Mouse (Mus musculus) frontal cortex, postnatal 25 days (tissue): ENCODE measurements around the gene Dync2li1.

Experiments
- DNase-seq, 2 experiments: peaks; one replicate each; pipeline ENCODE4 v3.0.0; 2022; ENCODE audit warnings: low spot score in 2 of 2

Gene Dync2li1

DNA sequence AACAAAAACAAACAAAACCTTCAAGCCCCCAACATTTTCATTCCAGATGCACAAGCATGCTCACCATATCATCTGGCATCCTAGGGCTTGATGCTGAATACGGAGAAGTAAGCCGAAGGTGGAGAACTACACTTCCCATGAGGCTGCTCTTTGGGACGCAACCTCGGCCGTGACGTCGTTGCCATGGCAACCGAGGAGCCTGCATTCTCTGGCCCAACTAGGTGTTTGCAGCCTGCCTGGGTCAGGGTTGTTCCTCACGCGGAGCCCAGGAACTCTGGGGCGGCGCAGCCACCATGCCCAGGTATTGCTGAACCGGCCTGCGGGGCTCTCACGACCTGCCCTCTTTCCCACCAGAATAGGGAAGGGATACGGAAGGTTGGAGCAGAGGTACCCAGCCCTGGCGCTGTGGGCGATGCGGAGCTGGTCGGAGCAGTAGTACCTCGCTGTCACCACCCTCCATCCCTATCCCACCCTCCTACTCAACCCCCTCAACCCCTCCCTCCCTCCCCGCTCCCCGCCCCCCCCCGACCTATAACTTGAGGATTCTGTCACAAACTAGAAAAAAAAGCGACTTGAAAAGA, at the start of gene Dync2li1:
Gene Dync2li1, plus strand, starts transcription at position 221 of the 581 bp plus-strand sequence.
- DNase-seq = peak; percentile 76 to 81

- DNase-seq = no peak
These were observed 49.5 kb upstream of the Dync2li1 start for GRCm38 (mm10) chr17:84576621-84577293.

GRCm38 (mm10) chr17:84579249-84579648, 47.0 kb upstream of the Dync2li1 start:
- DNase-seq = no peak

- DNase-seq = no peak
These were observed 46.5 kb upstream of the Dync2li1 start for GRCm38 (mm10) chr17:84579817-84580216.

DNA sequence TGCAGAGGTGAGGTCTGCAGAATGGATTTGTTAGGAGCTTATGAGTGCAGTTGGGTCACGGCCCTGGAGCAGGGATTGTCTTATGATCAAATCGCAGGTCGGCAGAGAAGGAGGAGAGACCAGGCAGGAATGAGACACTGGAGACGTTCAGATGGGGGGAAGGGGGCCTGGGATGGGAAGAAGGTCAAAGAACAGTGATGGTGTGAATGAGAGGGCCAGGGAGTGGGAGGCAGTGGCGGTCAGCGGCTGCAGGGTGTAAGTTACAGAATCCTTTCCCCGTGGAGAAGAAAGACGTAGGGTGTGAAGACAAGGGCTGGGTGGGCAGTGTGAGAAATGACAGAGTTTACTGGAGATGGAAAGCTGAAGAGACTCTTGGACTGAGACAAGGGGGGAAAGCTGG, 45.5 kb upstream of the Dync2li1 start:
- DNase-seq = no peak

GRCm38 (mm10) chr17:84581740-84582414, 44.4 kb upstream of the Dync2li1 start:
- DNase-seq = no peak

- no peak for DNase-seq
These were observed 42.2 kb upstream of the Dync2li1 start for GRCm38 (mm10) chr17:84584107-84584506.

- DNase-seq = peak in 1 of 2 experiments; percentile 27
These were observed 41.2 kb upstream of the Dync2li1 start for GRCm38 (mm10) chr17:84585104-84585503.

DNA sequence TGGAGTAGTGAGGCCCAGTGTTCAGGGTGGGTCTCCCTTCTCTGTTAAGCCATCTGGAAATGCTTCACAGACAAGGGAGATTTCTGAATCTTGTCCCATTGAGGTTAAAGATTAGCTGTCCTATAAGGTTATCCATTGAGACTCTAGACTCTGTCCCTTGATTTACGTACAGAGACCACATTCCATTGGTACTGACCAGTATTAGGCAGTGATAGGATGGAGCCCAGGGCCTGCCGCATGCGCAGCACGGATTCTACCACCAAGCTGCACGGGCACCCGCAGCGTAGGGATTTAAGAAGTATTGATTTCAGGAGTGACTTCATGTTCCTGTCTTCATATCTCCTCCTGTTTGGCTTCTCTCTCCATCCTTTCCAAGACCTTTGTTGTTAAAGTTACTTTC, 36.2 kb upstream of the Dync2li1 start:
- DNase-seq = no peak

GRCm38 (mm10) chr17:84591431-84592150, 34.7 kb upstream of the Dync2li1 start:
- DNase-seq = no peak

GRCm38 (mm10) chr17:84596015-84596441, 30.3 kb upstream of the Dync2li1 start:
- no peak for DNase-seq

GRCm38 (mm10) chr17:84596501-84596900, 29.8 kb upstream of the Dync2li1 start:
- no peak for DNase-seq

DNA sequence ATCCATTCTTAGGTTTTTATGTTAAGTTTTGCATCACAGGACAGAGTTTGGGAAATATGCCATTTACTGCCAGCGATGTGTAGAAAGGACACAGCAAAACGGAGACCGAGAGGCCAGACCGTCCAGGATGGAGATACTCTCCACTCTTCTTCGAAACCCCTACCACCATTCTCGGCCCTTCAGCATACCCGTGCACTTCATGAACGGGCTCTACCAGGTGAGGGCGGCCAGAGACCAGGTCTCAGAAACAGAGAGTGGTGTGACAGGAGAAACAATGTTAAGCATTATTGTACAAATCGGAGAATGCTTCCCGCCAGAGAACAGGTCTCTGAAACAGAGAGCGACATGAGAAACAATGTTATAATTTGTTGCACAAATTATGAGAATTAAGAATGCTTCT, 28.4 kb upstream of the Dync2li1 start:
- no peak for DNase-seq

DNA sequence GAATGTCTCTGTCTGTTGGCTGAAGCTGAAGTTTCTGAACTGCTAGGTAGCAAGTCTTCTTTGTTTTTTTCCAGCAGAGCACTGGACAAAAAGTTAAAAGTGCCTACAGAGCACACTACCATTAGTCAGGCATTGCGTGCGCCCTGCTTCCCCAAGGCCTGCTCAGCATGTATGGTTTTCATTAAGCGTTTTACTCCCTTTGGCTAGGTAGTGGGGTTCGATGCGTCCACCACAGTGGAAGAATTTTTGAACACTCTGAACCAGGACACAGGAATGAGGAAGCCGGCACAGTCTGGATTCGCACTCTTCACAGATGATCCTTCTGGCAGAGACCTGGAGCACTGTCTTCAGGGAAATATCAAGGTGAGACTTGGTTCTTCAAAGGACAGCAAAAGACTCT, 27.4 kb upstream of the Dync2li1 start:
- no peak for DNase-seq

DNA sequence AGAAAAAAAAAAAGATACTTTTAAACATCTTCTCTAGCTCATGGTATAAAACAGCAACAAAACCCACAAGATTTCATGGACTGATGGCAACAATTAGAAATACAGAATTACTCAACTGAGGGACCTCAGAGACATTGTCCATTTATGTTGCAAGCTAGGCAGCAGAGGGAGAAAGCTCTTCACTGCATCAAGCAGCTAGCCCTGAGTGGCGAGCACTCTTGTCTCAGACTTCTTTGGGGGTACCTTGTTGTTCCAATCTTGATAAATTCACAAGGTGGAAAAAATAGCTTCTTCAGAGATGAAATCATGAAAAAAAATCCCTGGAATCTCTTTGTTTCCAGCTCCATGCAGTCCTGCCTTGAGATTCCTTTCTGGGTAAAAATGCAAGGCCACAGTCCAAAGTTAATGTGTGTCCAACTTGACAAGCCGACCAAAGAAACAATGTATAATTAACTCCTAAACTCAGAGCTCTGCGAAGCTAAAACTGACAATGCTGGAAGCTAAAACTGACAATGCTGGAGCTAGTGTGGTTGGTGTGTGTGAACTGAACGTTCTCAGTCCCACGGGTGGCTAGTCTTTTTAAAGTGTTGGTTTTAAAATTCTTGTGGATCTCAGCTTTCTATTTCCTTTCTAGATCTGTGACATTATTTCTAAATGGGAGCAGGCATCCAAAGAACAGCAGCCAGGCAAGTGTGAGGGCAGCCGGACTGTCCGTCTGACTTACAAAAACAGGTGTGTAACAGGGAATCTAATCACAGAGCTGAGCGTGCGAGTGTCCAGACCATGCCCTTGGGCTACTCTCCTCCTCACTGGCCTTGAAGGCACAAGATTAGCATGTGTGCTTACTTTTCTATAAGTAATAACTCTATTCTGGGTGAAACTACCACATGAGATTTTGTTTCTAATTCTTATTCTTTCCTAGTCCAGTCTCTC, 26.0 kb upstream of the Dync2li1 start:
- DNase-seq = no peak

- no peak for DNase-seq
These were observed 24.5 kb upstream of the Dync2li1 start for GRCm38 (mm10) chr17:84601805-84602204.

DNA sequence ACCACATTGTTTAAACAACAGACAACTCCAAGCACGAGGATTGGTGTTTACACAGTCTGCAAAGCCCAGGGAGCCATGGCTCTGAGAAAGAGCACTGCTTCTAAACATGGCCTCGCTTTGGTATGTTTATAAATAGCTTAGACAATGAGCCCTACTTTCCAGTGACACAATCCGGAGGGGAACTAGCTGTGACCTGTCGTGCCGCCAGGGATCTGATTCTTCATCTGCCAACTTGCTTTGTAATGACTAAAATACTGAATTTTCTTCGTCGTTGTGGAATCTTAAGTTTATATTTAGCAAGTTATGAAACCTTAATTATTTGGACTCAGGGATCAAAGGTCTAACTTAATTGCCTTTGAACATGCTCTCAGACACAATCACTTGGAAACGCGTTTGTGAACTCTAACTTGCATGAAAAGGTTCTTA, 23.1 kb upstream of the Dync2li1 start:
- no peak for DNase-seq

GRCm38 (mm10) chr17:84603709-84604420, 22.4 kb upstream of the Dync2li1 start:
- DNase-seq = no peak

DNA sequence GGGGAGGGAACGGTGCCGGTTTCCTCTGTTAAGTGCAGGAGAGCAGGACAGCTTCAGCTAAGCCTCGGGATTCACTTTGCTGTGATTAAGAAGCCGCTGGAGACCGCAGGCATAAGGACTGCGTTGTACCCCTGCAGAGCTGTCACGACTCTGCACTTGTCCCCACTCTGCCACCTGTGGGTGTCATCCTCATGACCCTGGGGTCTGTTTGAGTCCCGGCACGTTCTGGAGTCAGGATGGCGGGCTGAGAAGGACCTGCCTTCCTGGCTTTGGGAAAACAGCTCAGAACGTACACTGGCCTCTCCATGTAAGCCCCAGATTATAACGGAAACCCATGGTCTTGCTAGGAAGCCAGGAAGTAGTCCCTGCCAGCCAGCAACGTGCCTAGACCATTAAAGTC, 19.3 kb upstream of the Dync2li1 start:
- no peak for DNase-seq

- DNase-seq = no peak
These were observed 18.7 kb upstream of the Dync2li1 start for GRCm38 (mm10) chr17:84607617-84608016.

DNA sequence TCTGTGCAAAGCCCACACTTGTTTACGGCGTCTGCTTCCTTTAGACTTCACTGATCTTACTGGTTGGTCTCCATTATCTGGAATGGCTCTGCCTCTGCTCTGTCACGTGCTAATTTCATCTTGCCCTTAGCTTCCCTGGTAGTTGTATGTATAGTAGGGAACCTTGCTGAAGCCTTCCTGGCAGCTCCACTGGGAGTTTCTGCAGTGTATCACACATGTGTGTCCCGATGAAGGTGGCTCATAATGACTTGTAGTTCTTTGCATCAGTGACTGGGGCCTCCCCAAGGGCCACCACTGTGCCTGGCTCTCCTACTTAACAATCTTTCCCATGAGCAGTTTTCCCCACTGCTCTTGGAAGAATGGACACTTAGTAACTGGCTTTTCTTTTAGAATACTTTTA, 17.7 kb upstream of the Dync2li1 start:
- DNase-seq = no peak
